9 mouse cellular contexts compared by ENCODE assay signal in the genomic region with DNA sequence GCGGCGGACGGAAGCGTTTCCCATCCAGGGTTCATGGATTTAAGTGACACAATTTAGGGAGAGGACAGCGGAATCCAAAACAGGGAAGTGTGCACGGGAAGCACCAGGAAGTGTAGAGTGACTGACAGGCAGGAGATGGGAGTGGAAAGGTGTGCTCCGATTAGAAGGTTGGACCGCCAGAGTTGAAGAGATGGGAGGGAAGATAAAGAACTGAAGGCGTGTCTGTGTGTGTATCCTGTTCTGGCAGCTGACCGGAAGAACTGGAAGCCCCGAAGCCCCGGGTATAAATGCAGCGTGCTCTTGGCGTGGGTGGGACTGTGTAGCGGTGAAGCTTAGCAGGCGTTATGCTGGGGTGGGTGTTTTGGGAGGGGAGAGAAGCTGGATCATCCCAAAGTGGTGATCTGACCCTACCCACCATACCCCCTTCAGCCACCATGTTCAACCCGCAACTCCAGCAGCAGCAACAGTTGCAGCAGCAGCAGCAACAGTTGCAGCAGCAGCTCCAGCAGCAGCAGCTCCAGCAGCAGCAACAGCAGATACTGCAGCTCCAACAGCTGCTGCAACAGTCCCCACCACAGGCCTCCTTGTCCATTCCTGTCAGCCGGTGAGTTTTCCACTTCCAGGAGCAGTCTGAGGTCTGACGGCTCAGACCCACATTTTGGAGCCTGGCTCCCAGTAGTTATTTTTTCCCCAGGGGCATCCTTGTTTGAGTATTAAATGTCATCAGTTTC. TPM values are rescaled to one million over a fixed set of nuclear protein-coding genes. Genes with fewer than 3 reads are reported as not detected.
A peak's percentile ranks its signal among the peaks of the same experiment; 100 is the strongest.
DNase-seq lines count a peak whose midpoint lies in the region; ATAC-seq lines count a peak whose summit lies in the region.
"Had no signal": no experiment of that assay in that cellular context is flagged by ENCODE, and none has a peak within 500 bp of the region (broad histone marks: within the 10 kb centered on the region; RNA-seq: fewer than 3 reads in every experiment).

No protein-coding gene starts in this region.

- H3K27me3 ChIP-seq in forebrain, embryonic 12.5 days = peaks cover 14% of the 10 kb centered on the region

- H3K4me1 ChIP-seq in forebrain, embryonic 12.5 days = peaks cover 30% of the 10 kb centered on the region

- peak overlapping the region; percentile 81 for H3K4me3 ChIP-seq in forebrain, embryonic 12.5 days (replicated peaks)
- peak overlapping the region; percentile 81 for H3K4me3 ChIP-seq in macrophage (ENCODE audit: inconsistent target)

- peaks cover 26% of the 10 kb centered on the region for H3K36me3 ChIP-seq in forebrain, embryonic 12.5 days (replicated peaks)
- peaks cover 20% of the 10 kb centered on the region for H3K36me3 ChIP-seq in macrophage (ENCODE audit: inconsistent target)

- H3K9ac ChIP-seq in forebrain, embryonic 12.5 days = peak overlapping the region; percentile 90

- peak overlapping the region; percentile 89 for H3K4me2 ChIP-seq in forebrain, embryonic 12.5 days

- H3K9me3 ChIP-seq in forebrain, embryonic 12.5 days = no peaks in the 10 kb centered on the region

- ATAC-seq in frontal cortex, adult (ENCODE audit: low TSS enrichment) = peak; percentile 29
- peak; percentile 18; the same call in 1 of the 2 replicates for ATAC-seq in forebrain, embryonic 12.5 days (ENCODE audit: low FRiP score)

- no peak for DNase-seq in frontal cortex, postnatal 10 days (ENCODE audit: low spot score in 2 of 2)
- peak; percentile 54 for DNase-seq in NIH3T3 (ENCODE audit: low read depth)
- DNase-seq in kidney, postnatal 10 days = peak; percentile 65
- DNase-seq in ovary, postnatal 14 days (ENCODE audit: low spot score) = no peak
- no peak for DNase-seq in urinary bladder, adult 18-20 months (ENCODE audit: low spot score in 2 of 2)

- 12% methylated on average over 19 of the region's 19 CpGs for WGBS in forebrain, embryonic 12.5 days
- 8% methylated on average over 19 of the region's 19 CpGs for WGBS in macrophage (ENCODE audit: missing documents)

- H3K79me2 ChIP-seq in macrophage (ENCODE audit: inconsistent target) = peaks cover 3% of the 10 kb centered on the region; the same call in 1 of the 2 replicates

- peak overlapping the region; percentile 83 for H3K27ac ChIP-seq in forebrain, embryonic 12.5 days
- peak overlapping the region; percentile 82 for H3K27ac ChIP-seq in macrophage

RNA-seq across cellular contexts. Expression of a gene that starts 10.4 kb away (rescaled TPM):
- 18.6 and 19.4 TPM in 2 replicates for polyA plus RNA-seq in forebrain, embryonic 12.5 days (2016; fragmentation: Nextera tagmentation; extraction: Ambion mirVana)
- total RNA-seq in macrophage (2018; cell fraction: chromatin; rRNA removed) = 1 to 10 TPM in 23 of 26 experiments, under 1 TPM in 3; 0.59 to 5.7 (median 1.7) TPM
- under 1 TPM in 23 of 26 experiments, not detected in 3; 0.07 to 0.44 (median 0.18) TPM for total RNA-seq in macrophage (2018; cell fraction: cytosol; rRNA removed)
- total RNA-seq in macrophage (2018; cell fraction: nucleus; rRNA removed) = 1 to 10 TPM in 5 of 26 experiments, under 1 TPM in 19, not detected in 2; 0.14 to 2.5 (median 0.55) TPM
- polyA plus RNA-seq in macrophage (2018) = 0.23 TPM in 1 of 3 replicates, not detected in the others
- total RNA-seq: neutrophil, adult 5-6 weeks had no signal

RNA-seq across cellular contexts. Expression of a gene that starts 11.4 kb away (rescaled TPM):
- 59.1 and 67.5 TPM in 2 replicates for polyA plus RNA-seq in forebrain, embryonic 12.5 days (2016; fragmentation: Nextera tagmentation; extraction: Ambion mirVana)
- 100 to 1,000 TPM in 21 of 26 experiments, 10 to 100 TPM in 5; 61.3 to 303 (median 196) TPM for total RNA-seq in macrophage (2018; cell fraction: chromatin; rRNA removed)
- total RNA-seq in macrophage (2018; cell fraction: cytosol; rRNA removed) = 10 to 100 TPM; 39.2 to 71.1 (median 59.6) TPM
- 100 to 1,000 TPM in 15 of 26 experiments, 10 to 100 TPM in 11; 48.7 to 209 (median 106) TPM for total RNA-seq in macrophage (2018; cell fraction: nucleus; rRNA removed)
- 35.3 to 118 TPM (median 57.2 TPM) in 3 replicates for polyA plus RNA-seq in macrophage (2018)

RNA-seq across cellular contexts. Expression of a gene that starts 18.2 kb away (rescaled TPM):
- 51.0 and 51.4 TPM in 2 replicates for polyA plus RNA-seq in forebrain, embryonic 12.5 days (2016; fragmentation: Nextera tagmentation; extraction: Ambion mirVana)
- total RNA-seq in macrophage (2018; cell fraction: chromatin; rRNA removed) = 1 to 10 TPM in 17 of 26 experiments, under 1 TPM in 6, not detected in 3; 0.50 to 6.7 (median 1.9) TPM
- 10 to 100 TPM; 27.8 to 59.2 (median 41.6) TPM for total RNA-seq in macrophage (2018; cell fraction: cytosol; rRNA removed)
- 10 to 100 TPM in 9 of 26 experiments, 1 to 10 TPM in 17; 2.4 to 15.6 (median 7.9) TPM for total RNA-seq in macrophage (2018; cell fraction: nucleus; rRNA removed)
- 22.2 to 62.2 TPM (median 53.7 TPM) in 3 replicates for polyA plus RNA-seq in macrophage (2018)

RNA-seq across cellular contexts. Expression of a gene that starts 24.5 kb away (rescaled TPM):
- polyA plus RNA-seq in forebrain, embryonic 12.5 days (2016; fragmentation: Nextera tagmentation; extraction: Ambion mirVana) = 0.45 and 0.50 TPM in 2 replicates
- 10 to 100 TPM in 4 of 26 experiments, 1 to 10 TPM in 13, not detected in 9; 1.6 to 11.4 (median 6.5) TPM for total RNA-seq in macrophage (2018; cell fraction: chromatin; rRNA removed)
- 10 to 100 TPM in 15 of 26 experiments, 1 to 10 TPM in 11; 4.2 to 76.7 (median 18.4) TPM for total RNA-seq in macrophage (2018; cell fraction: cytosol; rRNA removed)
- total RNA-seq in macrophage (2018; cell fraction: nucleus; rRNA removed) = 10 to 100 TPM in 15 of 26 experiments, 1 to 10 TPM in 10, not detected in 1; 1.3 to 64.8 (median 12.7) TPM
- polyA plus RNA-seq in macrophage (2018) = 2.6 to 16.1 TPM (median 12.6 TPM) in 3 replicates

RNA-seq across cellular contexts. Expression of a gene that starts 32.2 kb away (rescaled TPM):
- 29.6 and 29.9 TPM in 2 replicates for polyA plus RNA-seq in forebrain, embryonic 12.5 days (2016; fragmentation: Nextera tagmentation; extraction: Ambion mirVana)
- 10 to 100 TPM in 1 of 26 experiments, 1 to 10 TPM in 23, under 1 TPM in 2; 0.92 to 12.7 (median 4.5) TPM for total RNA-seq in macrophage (2018; cell fraction: chromatin; rRNA removed)
- total RNA-seq in macrophage (2018; cell fraction: cytosol; rRNA removed) = 10 to 100 TPM in 16 of 26 experiments, 1 to 10 TPM in 10; 5.4 to 14.4 (median 10.7) TPM
- 10 to 100 TPM in 3 of 26 experiments, 1 to 10 TPM in 23; 1.9 to 11.9 (median 5.4) TPM for total RNA-seq in macrophage (2018; cell fraction: nucleus; rRNA removed)
- polyA plus RNA-seq in macrophage (2018) = 7.9 to 14.2 TPM (median 9.4 TPM) in 3 replicates

Comparison
In these comparisons a context has a peak if more than half of its experiments do, and no peak if none do; other contexts are left out.
1. DNase-seq: peak in NIH3T3 (single experiment) and kidney, postnatal 10 days (single experiment); none in frontal cortex, postnatal 10 days (0 of 2), ovary, postnatal 14 days (single experiment) and urinary bladder, adult 18-20 months (0 of 2).
2. RNA of a gene that starts 10.4 kb away (polyA plus RNA-seq): 18.6 to 19.4 TPM in forebrain, embryonic 12.5 days; 0.23 TPM in macrophage; every median in the first group is over 10 times any median in the second.